Mouse (Mus musculus) liver, postnatal 0 days (tissue): ENCODE data around the gene Pkn1.

Experiments
- CTCF ChIP-seq: sonication (generic); IDR thresholded peaks from 2 replicates; pipeline ENCODE4 v1.5.1; 2016; ENCODE audit warnings: antibody characterized with exemption, low read depth
- EP300 ChIP-seq: IDR thresholded peaks from 2 replicates; pipeline ENCODE4 v1.6.1; 2016; ENCODE audit warnings: antibody characterized with exemption, low read depth, mild to moderate bottlenecking

GRCm38 (mm10) chr8:83652030-83652743 is 46.8 kb downstream of the Pkn1 start, which contains the start of gene Gipc1:
- TF ChIP-seq CTCF, result 0 out of 2 replicates have a peak, but pooled peaks have one; percentile 22
- TF ChIP-seq EP300, result peak; percentile 80
